Mouse (Mus musculus): ENCODE results near the gene Birc5. TPM values are rescaled to one million over a fixed set of nuclear protein-coding genes. Genes with fewer than 3 reads are reported as not detected.

The Birc5 gene
- polyA plus RNA-seq, 1 experiment from 2014 or later: 26.7 TPM

DNA sequence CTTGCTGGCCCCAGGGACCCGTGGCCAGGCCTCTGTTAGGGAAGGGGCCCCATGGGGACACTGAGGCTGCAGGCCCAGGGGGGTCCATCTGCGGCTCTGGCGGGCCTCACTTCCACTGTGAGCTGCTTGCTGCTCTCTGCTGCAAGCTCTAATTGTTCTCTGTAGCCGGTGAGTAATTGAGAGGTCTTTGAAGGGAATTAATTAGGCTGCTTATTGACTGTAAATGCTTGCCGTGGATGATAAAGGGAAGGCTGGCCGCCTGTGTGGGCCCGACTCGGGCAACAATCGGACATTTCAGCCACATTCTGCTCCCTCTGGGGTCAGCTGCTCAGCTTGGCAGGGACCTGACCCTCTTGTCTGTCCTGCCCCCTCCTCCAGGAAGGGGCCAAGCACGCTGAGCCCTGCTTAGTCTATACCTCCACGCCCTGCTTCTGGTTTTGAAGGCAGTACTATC lies 40.9 kb downstream of the Birc5 start:
- peaks cover 32% of the 10 kb centered on the region for H3K27me3 ChIP-seq (replicated peaks)
- 0 out of 2 replicates have a peak, but pooled peaks have one; percentile 27 for ATAC-seq (ENCODE audit: low FRiP score)

GRCm38 (mm10) chr11:117890519-117891282 lies 41.6 kb downstream of the Birc5 start:
- H3K4me2 ChIP-seq: no peak overlapping the region
- peaks cover 35% of the 10 kb centered on the region for H3K27me3 ChIP-seq (replicated peaks)

More for the DNA sequence above, 40.9 kb downstream of the Birc5 start:
- no peaks in the 10 kb centered on the region for H3K9me3 ChIP-seq (replicated peaks)
- no peaks in the 10 kb centered on the region for H3K36me3 ChIP-seq
- H3K27ac ChIP-seq (replicated peaks): peak overlapping the region; percentile 29
- H3K4me1 ChIP-seq: peaks cover 29% of the 10 kb centered on the region
- H3K4me2 ChIP-seq: peak overlapping the region; percentile 49; the same call in 1 of the 2 replicates
- no peak overlapping the region for H3K4me3 ChIP-seq (replicated peaks)
- no peak overlapping the region; the same call in 1 of the 2 replicates for H3K9ac ChIP-seq (replicated peaks)
- 7% methylated on average over 11 of the region's 11 CpGs for WGBS

GRCm38 (mm10) chr11:117891581-117892175 lies 42.6 kb downstream of the Birc5 start:
- Histone ChIP-seq H3K4me1 (peaks cover 29% of the 10 kb centered on the region), H3K9me3 (replicated peaks) (no peaks in the 10 kb centered on the region), H3K4me2 (no peak overlapping the region), H3K36me3 (no peaks in the 10 kb centered on the region), H3K4me3 (replicated peaks) (no peak overlapping the region), H3K9ac (replicated peaks) (no peak overlapping the region), H3K27ac (replicated peaks) (no peak overlapping the region), H3K27me3 (replicated peaks) (peaks cover 34% of the 10 kb centered on the region)
- no peak for ATAC-seq (ENCODE audit: low FRiP score)
- WGBS: 96% methylated on average over 19 of the region's 19 CpGs

More at GRCm38 (mm10) chr11:117890519-117891282, 41.6 kb downstream of the Birc5 start:
- H3K9me3 ChIP-seq (replicated peaks): no peaks in the 10 kb centered on the region
- H3K9ac ChIP-seq (replicated peaks): no peak overlapping the region; the same call in 1 of the 2 replicates
- ATAC-seq (ENCODE audit: low FRiP score): no peak
- H3K36me3 ChIP-seq: no peaks in the 10 kb centered on the region
- H3K4me1 ChIP-seq: peaks cover 29% of the 10 kb centered on the region
- no peak overlapping the region for H3K27ac ChIP-seq (replicated peaks)
- H3K4me3 ChIP-seq (replicated peaks): no peak overlapping the region
- WGBS: 24% methylated on average over 13 of the region's 13 CpGs

DNA sequence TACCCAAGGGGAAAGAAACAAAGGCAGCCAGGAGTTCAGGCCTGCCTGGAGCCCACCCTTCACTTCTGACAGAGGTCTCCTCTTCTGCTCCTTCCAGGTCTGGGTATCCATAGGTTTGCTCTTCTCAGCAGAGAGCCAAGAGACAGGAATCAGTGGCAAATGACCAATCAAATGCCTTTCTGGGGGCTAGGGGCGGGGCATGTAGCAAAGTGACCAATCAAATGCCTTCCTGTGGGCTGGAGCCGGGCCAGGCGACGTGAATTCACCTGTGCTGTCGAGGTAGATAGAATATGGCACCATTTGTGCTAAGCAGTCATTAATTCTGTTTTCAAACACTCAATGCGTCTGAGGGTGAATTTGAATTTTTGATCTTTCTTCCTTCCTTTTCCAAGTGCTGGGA lies 43.1 kb downstream of the Birc5 start:
- no peak for ATAC-seq (ENCODE audit: low FRiP score)
- Histone ChIP-seq H3K27me3 (replicated peaks) (peaks cover 34% of the 10 kb centered on the region), H3K9ac (replicated peaks) (no peak overlapping the region), H3K36me3 (no peaks in the 10 kb centered on the region), H3K4me3 (replicated peaks) (no peak overlapping the region), H3K9me3 (replicated peaks) (no peaks in the 10 kb centered on the region), H3K4me2 (no peak overlapping the region), H3K4me1 (peaks cover 29% of the 10 kb centered on the region), H3K27ac (replicated peaks) (no peak overlapping the region)
- 59% methylated on average over 6 of the region's 6 CpGs for WGBS

GRCm38 (mm10) chr11:117894676-117895075 lies 45.6 kb downstream of the Birc5 start:
- H3K4me2 ChIP-seq: no peak overlapping the region
- H3K27ac ChIP-seq (replicated peaks): no peak overlapping the region
- peaks cover 32% of the 10 kb centered on the region for H3K27me3 ChIP-seq (replicated peaks)
- no peak overlapping the region for H3K9ac ChIP-seq (replicated peaks)
- WGBS: 65% methylated on average over 10 of the region's 10 CpGs
- ATAC-seq (ENCODE audit: low FRiP score): no peak
- no peaks in the 10 kb centered on the region for H3K9me3 ChIP-seq (replicated peaks)
- no peaks in the 10 kb centered on the region for H3K36me3 ChIP-seq
- H3K4me3 ChIP-seq (replicated peaks): no peak overlapping the region
- peaks cover 15% of the 10 kb centered on the region for H3K4me1 ChIP-seq

GRCm38 (mm10) chr11:117896533-117896932 lies 47.5 kb downstream of the Birc5 start:
- Histone ChIP-seq H3K4me2 (no peak overlapping the region), H3K27ac (replicated peaks) (no peak overlapping the region), H3K4me1 (no peaks in the 10 kb centered on the region), H3K9me3 (replicated peaks) (no peaks in the 10 kb centered on the region), H3K4me3 (replicated peaks) (no peak overlapping the region), H3K9ac (replicated peaks) (no peak overlapping the region), H3K36me3 (no peaks in the 10 kb centered on the region), H3K27me3 (replicated peaks) (peaks cover 29% of the 10 kb centered on the region)
- 41% methylated on average over 2 of the region's 2 CpGs for WGBS
- no peak for ATAC-seq (ENCODE audit: low FRiP score)

- peaks cover 3% of the 10 kb centered on the region for H3K4me1 ChIP-seq
- H3K9ac ChIP-seq (replicated peaks): no peak overlapping the region
- 80% methylated on average over 2 of the region's 2 CpGs for WGBS
- ATAC-seq (ENCODE audit: low FRiP score): no peak
- no peaks in the 10 kb centered on the region for H3K27me3 ChIP-seq (replicated peaks)
- no peak overlapping the region for H3K4me3 ChIP-seq (replicated peaks)
- no peak overlapping the region for H3K4me2 ChIP-seq
- no peaks in the 10 kb centered on the region for H3K9me3 ChIP-seq (replicated peaks)
- H3K27ac ChIP-seq (replicated peaks): no peak overlapping the region
- H3K36me3 ChIP-seq: no peaks in the 10 kb centered on the region
These were observed 53.2 kb downstream of the Birc5 start for GRCm38 (mm10) chr11:117902282-117902681.

DNA sequence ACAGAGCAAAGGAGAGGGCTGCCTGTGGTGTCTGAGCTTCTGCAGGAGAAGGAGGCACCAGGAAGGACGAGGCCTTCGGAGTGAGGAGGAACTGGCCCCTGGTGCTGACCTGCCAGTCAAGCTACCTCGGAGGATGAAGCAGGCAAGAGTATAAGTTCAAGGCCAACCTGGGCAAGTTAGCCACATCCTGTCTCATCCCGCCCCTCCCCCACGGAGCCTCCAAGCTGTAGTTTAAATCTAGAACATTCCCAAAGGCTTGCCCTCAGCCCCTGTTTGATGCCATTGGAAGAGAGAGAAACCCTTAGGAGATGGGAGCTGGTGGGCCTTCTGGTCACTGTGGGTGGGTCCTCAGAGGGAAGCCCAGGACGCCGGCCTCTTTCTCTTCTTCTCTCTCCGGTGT lies 55.4 kb downstream of the Birc5 start:
- H3K27me3 ChIP-seq (replicated peaks): no peaks in the 10 kb centered on the region
- no peak for ATAC-seq (ENCODE audit: low FRiP score)

More for the DNA sequence above, 55.4 kb downstream of the Birc5 start:
- Histone ChIP-seq H3K9me3 (replicated peaks) (no peaks in the 10 kb centered on the region), H3K27ac (replicated peaks) (no peak overlapping the region), H3K4me2 (no peak overlapping the region), H3K4me3 (replicated peaks) (no peak overlapping the region), H3K4me1 (peaks cover 4% of the 10 kb centered on the region), H3K36me3 (no peaks in the 10 kb centered on the region), H3K9ac (replicated peaks) (no peak overlapping the region)
- WGBS: 90% methylated on average over 8 of the region's 8 CpGs

Other genes with a start within 250 kb of the Birc5 start
- gene Tnrc6c, start 195.0 kb upstream of the Birc5 start, polyA plus RNA-seq (2015; fragmentation: Nextera tagmentation; extraction: Ambion mirVana): 20.5 and 23.6 TPM in 2 replicates
- gene Tmc8, start 67.2 kb upstream of the Birc5 start, polyA plus RNA-seq (2015; fragmentation: Nextera tagmentation; extraction: Ambion mirVana): 0.99 and 4.6 TPM in 2 replicates
- gene Tmc6, start 67.1 kb upstream of the Birc5 start, polyA plus RNA-seq (2015; fragmentation: Nextera tagmentation; extraction: Ambion mirVana): 7.5 and 12.0 TPM in 2 replicates
- 0.23 TPM in 1 of 2 replicates, not detected in the other for gene 6030468B19Rik, start 51.6 kb upstream of the Birc5 start, polyA plus RNA-seq (2015; fragmentation: Nextera tagmentation; extraction: Ambion mirVana)
- 0.95 and 1.7 TPM in 2 replicates for gene Gm20708, start 39.6 kb upstream of the Birc5 start, polyA plus RNA-seq (2015; fragmentation: Nextera tagmentation; extraction: Ambion mirVana)
- gene Syngr2, start 39.6 kb upstream of the Birc5 start, polyA plus RNA-seq (2015; fragmentation: Nextera tagmentation; extraction: Ambion mirVana): 13.7 and 52.4 TPM in 2 replicates
- gene Afmid, start 23.3 kb upstream of the Birc5 start, polyA plus RNA-seq (2015; fragmentation: Nextera tagmentation; extraction: Ambion mirVana): 6.0 and 8.0 TPM in 2 replicates
- 15.6 and 42.9 TPM in 2 replicates for gene Tk1, start 23.2 kb upstream of the Birc5 start, polyA plus RNA-seq (2015; fragmentation: Nextera tagmentation; extraction: Ambion mirVana)
- not detected in 2 replicates for gene Tmem235, start 11.5 kb downstream of the Birc5 start, polyA plus RNA-seq (2015; fragmentation: Nextera tagmentation; extraction: Ambion mirVana)
- gene Tha1, start 24.2 kb downstream of the Birc5 start, polyA plus RNA-seq (2015; fragmentation: Nextera tagmentation; extraction: Ambion mirVana): 4.7 and 5.0 TPM in 2 replicates
- gene Socs3, start 120.8 kb downstream of the Birc5 start, polyA plus RNA-seq (2015; fragmentation: Nextera tagmentation; extraction: Ambion mirVana): 6.7 and 13.2 TPM in 2 replicates
- 60.7 and 62.8 TPM in 2 replicates for gene Pgs1, start 137.0 kb downstream of the Birc5 start, polyA plus RNA-seq (2015; fragmentation: Nextera tagmentation; extraction: Ambion mirVana)

Data from neural tube, embryonic 15.5 days (tissue).